Mouse (Mus musculus) CH12.LX (cell line): Measurements from ENCODE around the gene Sh2d4b. TPM values are rescaled to one million over a fixed set of nuclear protein-coding genes. Genes with fewer than 3 reads are reported as not detected.

ENCODE experiments used
- DNase-seq: peaks from one replicate; pipeline ENCODE4 v3.0.0-alpha.2; 2013; ENCODE audit errors: extremely low read depth
- H3K27ac ChIP-seq: 2 replicates; pipeline ENCODE4 v1.5.1; 2012; ENCODE audit warnings: low read depth, mild to moderate bottlenecking, control low read depth, moderate library complexity; ENCODE audit not compliant: insufficient read depth
- H3K27me3 ChIP-seq: replicated peaks from 2 replicates; pipeline ENCODE3; 2012; ENCODE audit warnings: inconsistent platforms
- H3K36me3 ChIP-seq, 2 experiments: replicated peaks in 1 of 2; 2 replicates each; pipeline versions ENCODE3 to v1.6.1; 2012; ENCODE audit warnings: inconsistent platforms in 1 of 2, low read length in 1 of 2, mild to moderate bottlenecking in 1 of 2, mixed read lengths in 1 of 2, moderate library complexity in 1 of 2; ENCODE audit not compliant: control insufficient read depth in 1 of 2, insufficient read depth in 1 of 2
- H3K4me1 ChIP-seq, 2 experiments: 2 replicates each; pipeline ENCODE4 v1.6.1; 2012; ENCODE audit warnings: inconsistent platforms in 1 of 2, moderate library complexity in 1 of 2; ENCODE audit not compliant: insufficient read depth in 2 of 2, control insufficient read depth in 1 of 2
- H3K4me2 ChIP-seq: 2 replicates; pipeline ENCODE4 v1.6.1; 2012; ENCODE audit warnings: low read depth, mild to moderate bottlenecking, control low read depth; ENCODE audit not compliant: poor library complexity, insufficient read depth, severe bottlenecking
- H3K4me3 ChIP-seq, 3 experiments: fragments of 150-350 bp in 1 of 3; sonication (generic) in 1 of 3; replicated peaks in 1 of 3; 2 replicates each; pipeline versions ENCODE3 to v1.5.1; 2011 to 2012; ENCODE audit warnings: low read depth in 2 of 3, low read length in 2 of 3, mild to moderate bottlenecking in 2 of 3, moderate library complexity in 2 of 3, control low read depth in 1 of 3, improper control_type of control experiment in 1 of 3, inconsistent platforms in 1 of 3, mixed read lengths in 1 of 3; ENCODE audit not compliant: poor library complexity in 1 of 3
- H3K79me2 ChIP-seq: replicated peaks from 2 replicates; pipeline ENCODE4 v1.6.1; 2012; ENCODE audit warnings: mild to moderate bottlenecking, moderate library complexity; ENCODE audit not compliant: control insufficient read depth, poor library complexity, insufficient read depth, severe bottlenecking; ENCODE audit errors: extremely low read depth
- H3K9ac ChIP-seq: 2 replicates; pipeline ENCODE4 v1.6.1; 2012; ENCODE audit warnings: low read depth, mild to moderate bottlenecking, control low read depth, moderate library complexity; ENCODE audit not compliant: insufficient read depth
- H3K9me3 ChIP-seq: replicated peaks from 2 replicates; pipeline ENCODE3; 2012; ENCODE audit warnings: low read length, inconsistent platforms, mixed read lengths
- BHLHE40 ChIP-seq: IDR thresholded peaks from 2 replicates; pipeline ENCODE4 v1.6.1; 2011; ENCODE audit warnings: mild to moderate bottlenecking, low read depth, low read length, improper control_type of control experiment
- CHD2 ChIP-seq: IDR thresholded peaks from 2 replicates; pipeline ENCODE4 v1.6.1; 2011; ENCODE audit warnings: low read length, improper control_type of control experiment
- E2F4 ChIP-seq: IDR thresholded peaks from 2 replicates; pipeline ENCODE4 v1.6.1; 2011; ENCODE audit warnings: low read depth, low read length, improper control_type of control experiment; ENCODE audit not compliant: insufficient replicate concordance
- ELF1 ChIP-seq: IDR thresholded peaks from 2 replicates; pipeline ENCODE4 v1.6.1; 2014; ENCODE audit warnings: low read depth, mild to moderate bottlenecking, inconsistent platforms, low read length, improper control_type of control experiment
- ETS1 ChIP-seq: conservative IDR thresholded peaks from 2 replicates; pipeline ENCODE4 v1.6.1; 2012; ENCODE audit warnings: low read depth, mild to moderate bottlenecking, inconsistent platforms, low read length, improper control_type of control experiment, moderate library complexity
- GABPA ChIP-seq: IDR thresholded peaks from 2 replicates; pipeline ENCODE4 v1.6.1; 2012; ENCODE audit warnings: low read depth, low read length, improper control_type of control experiment, inconsistent platforms; ENCODE audit not compliant: insufficient replicate concordance
- HCFC1 ChIP-seq: IDR thresholded peaks from 2 replicates; pipeline ENCODE4 v1.6.1; 2012; ENCODE audit warnings: low read depth, mild to moderate bottlenecking, inconsistent platforms, low read length, improper control_type of control experiment
- JUN ChIP-seq: IDR thresholded peaks from 2 replicates; pipeline ENCODE4 v1.6.1; 2011; ENCODE audit warnings: low read depth, mild to moderate bottlenecking, low read length, improper control_type of control experiment, moderate library complexity; ENCODE audit not compliant: insufficient read depth
- KAT2A ChIP-seq: IDR thresholded peaks from 2 replicates; pipeline ENCODE4 v1.6.1; 2012; ENCODE audit warnings: low read length, improper control_type of control experiment, inconsistent platforms; ENCODE audit not compliant: insufficient replicate concordance
- MAFK ChIP-seq: IDR thresholded peaks from 2 replicates; pipeline ENCODE4 v1.6.1; 2011; ENCODE audit warnings: low read length, improper control_type of control experiment; ENCODE audit not compliant: insufficient replicate concordance
- MAX ChIP-seq: IDR thresholded peaks from 2 replicates; pipeline ENCODE4 v1.6.1; 2011; ENCODE audit warnings: low read length, improper control_type of control experiment
- MEF2A ChIP-seq: IDR thresholded peaks from 2 replicates; pipeline ENCODE4 v1.6.1; 2014; ENCODE audit warnings: low read depth, mild to moderate bottlenecking, inconsistent platforms, low read length, improper control_type of control experiment, borderline replicate concordance
- MYC ChIP-seq: IDR thresholded peaks from 2 replicates; pipeline ENCODE4 v1.6.1; 2011; ENCODE audit warnings: low read depth, mild to moderate bottlenecking, improper control_type of control experiment, low read length
- POLR2A ChIP-seq: IDR thresholded peaks from 2 replicates; pipeline ENCODE4 v1.6.1; 2011; ENCODE audit warnings: low read depth, mild to moderate bottlenecking, improper control_type of control experiment, low read length
- POLR2AphosphoS2 ChIP-seq: IDR thresholded peaks from 2 replicates; pipeline ENCODE4 v1.6.1; 2011; ENCODE audit warnings: low read depth, low read length, improper control_type of control experiment
- SMC3 ChIP-seq: IDR thresholded peaks from 2 replicates; pipeline ENCODE4 v1.6.1; 2011; ENCODE audit warnings: low read depth, low read length, improper control_type of control experiment
- UBTF ChIP-seq: IDR thresholded peaks from 2 replicates; pipeline ENCODE4 v1.6.1; 2012; ENCODE audit warnings: low read depth, mild to moderate bottlenecking, inconsistent platforms, low read length, improper control_type of control experiment, moderate library complexity
- USF2 ChIP-seq: conservative IDR thresholded peaks from 2 replicates; pipeline ENCODE4 v1.6.1; 2011; ENCODE audit warnings: low read depth, low read length, improper control_type of control experiment
- ZC3H11A ChIP-seq: IDR thresholded peaks from 2 replicates; pipeline ENCODE4 v1.6.1; 2012; ENCODE audit warnings: low read depth, mild to moderate bottlenecking, inconsistent platforms, low read length, improper control_type of control experiment
- ZKSCAN1 ChIP-seq: IDR thresholded peaks from 2 replicates; pipeline ENCODE4 v1.6.1; 2012; ENCODE audit warnings: low read depth, inconsistent platforms, low read length, improper control_type of control experiment, borderline replicate concordance
- dilution Hi-C: fragments of 300-500 bp; cut with MboI; formaldehyde crosslinking; loops from 2 replicates; pipeline ENCODE4 v1.14.3; 2020; ENCODE audit warnings: low sequenced_read_pairs; ENCODE audit not compliant: extremely low pct_unique_long_range_greater_than_20kb, extremely low pct_ligation_motif_present
- in situ Hi-C: fragments of 300-500 bp; cut with MboI; formaldehyde crosslinking; loops from 3 replicates; pipeline ENCODE4 v1.14.3; 2019; ENCODE audit warnings: low sequenced_read_pairs, low pct_ligation_motif_present, low pct_unique_long_range_greater_than_20kb, mixed read lengths
- polyA plus RNA-seq: library from polyadenylated mRNA; unstranded; fragments of >175 nt; gene quantifications from 2 replicates; pipeline ENCODE4 v1.2.1, GENCODE M21; 2012; ENCODE audit warnings: low read depth; ENCODE audit not compliant: insufficient read length
- total RNA-seq, 2 experiments: library from RNA; depleted of rRNA; stranded (reverse); fragments of 300-350 nt in 1 of 2; fragments of >200 nt in 1 of 2; gene quantifications; 2 replicates each; pipeline ENCODE4 v1.2.3; 2012 to 2014

Gene Sh2d4b
- total and polyA plus RNA-seq, 3 experiments: 0.04 to 0.17 TPM; not detected in 1

DNA sequence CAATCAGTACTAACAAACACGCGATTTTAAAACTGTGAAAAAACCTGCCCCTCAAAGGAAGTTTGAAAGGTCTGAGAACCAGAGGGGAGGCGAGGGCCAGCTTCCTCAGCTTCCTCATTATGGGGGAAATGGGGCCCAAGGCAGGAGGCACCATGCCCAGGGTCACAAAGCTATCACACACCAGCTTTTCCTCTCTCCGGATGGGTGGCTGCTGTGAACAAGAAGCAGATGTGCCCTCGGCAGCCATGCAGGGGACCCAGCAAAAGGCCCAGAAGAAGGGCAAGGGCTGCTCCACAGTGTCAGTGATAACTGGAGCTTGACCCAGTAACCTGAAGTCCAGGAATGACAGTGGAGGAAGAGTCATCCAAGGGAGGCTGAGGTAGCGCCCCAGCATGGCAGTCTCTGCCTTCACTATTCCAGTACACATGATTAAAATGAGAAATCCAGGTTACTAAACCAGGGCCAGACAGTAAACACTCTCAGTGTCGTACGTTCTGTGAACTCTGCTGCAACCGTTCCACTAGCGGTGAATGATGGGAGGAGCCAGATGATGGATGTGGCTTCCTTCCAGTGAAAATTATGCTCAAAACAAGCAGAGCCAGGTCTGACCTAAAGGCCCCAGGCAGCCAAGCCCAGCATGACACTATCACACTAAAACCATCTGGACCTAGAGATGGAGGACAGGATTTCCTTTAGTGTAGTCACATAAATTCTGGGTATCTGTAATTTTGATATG lies 31.5 kb upstream of the Sh2d4b start:
- H3K9me3 ChIP-seq: no peaks in the 10 kb centered on the region
- no peak overlapping the region for H3K27ac ChIP-seq
- DNase-seq: peak; percentile 20
- no peak overlapping the region for H3K4me3 ChIP-seq
- no peak for TF ChIP-seq E2F4
- TF ChIP-seq ELF1: no peak
- TF ChIP-seq HCFC1: no peak
- TF ChIP-seq ETS1: no peak
- no peak for TF ChIP-seq BHLHE40
- no peak for TF ChIP-seq POLR2AphosphoS2
- TF ChIP-seq ZC3H11A: no peak
- no peak for TF ChIP-seq MAFK
- TF ChIP-seq GABPA: no peak
- TF ChIP-seq UBTF: no peak
- TF ChIP-seq SMC3: no peak
- H3K27me3 ChIP-seq: no peaks in the 10 kb centered on the region
- dilution Hi-C loops: no loop called here
- peaks cover 3 to 64% of the 10 kb centered on the region in 2 experiments; a peak in 3 of 4 replicates for H3K4me1 ChIP-seq
- peaks cover 3 to 81% of the 10 kb centered on the region in 2 experiments for H3K36me3 ChIP-seq
- H3K79me2 ChIP-seq: peaks cover 6% of the 10 kb centered on the region
- no peak overlapping the region for H3K9ac ChIP-seq
- in situ Hi-C loops: loop anchor here (5.0 kb wide), 1 partner anchor 48 kb away; no protein-coding TSS in a partner anchor
- no peak overlapping the region for H3K4me2 ChIP-seq

DNA sequence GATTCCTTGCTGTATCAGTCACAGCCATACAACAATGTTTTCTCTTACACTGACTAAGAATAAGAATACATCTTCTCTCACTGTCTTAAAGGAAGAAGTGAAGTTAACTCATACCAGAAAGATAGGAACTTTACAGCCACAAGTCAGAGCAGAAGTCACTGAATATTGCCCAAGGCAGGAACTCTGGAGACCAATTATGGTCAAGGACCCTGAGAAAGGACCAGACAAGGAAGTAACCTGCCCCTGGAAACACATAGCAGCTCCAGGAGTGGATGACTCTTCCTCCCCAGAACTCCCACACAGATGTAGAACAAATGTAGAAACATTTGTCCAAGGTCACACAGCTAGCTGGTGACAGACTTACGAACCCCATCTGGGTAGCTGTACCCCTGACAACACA lies 28.2 kb upstream of the Sh2d4b start:
- no peak overlapping the region for H3K9ac ChIP-seq
- no peaks in the 10 kb centered on the region for H3K9me3 ChIP-seq
- H3K36me3 ChIP-seq: peaks cover 9 to 81% of the 10 kb centered on the region in 2 experiments
- no peak overlapping the region for H3K4me2 ChIP-seq
- H3K27ac ChIP-seq: no peak overlapping the region
- H3K4me3 ChIP-seq: no peak overlapping the region
- no peaks in the 10 kb centered on the region for H3K27me3 ChIP-seq
- no peak for DNase-seq
- in situ Hi-C loops (loop anchor here (5.0 kb wide), 1 partner anchor 51 kb away; no protein-coding TSS in a partner anchor), dilution Hi-C loops (no loop called here)
- peaks cover 5% of the 10 kb centered on the region for H3K79me2 ChIP-seq
- peaks cover 3 to 50% of the 10 kb centered on the region in 2 experiments; a peak in 3 of 4 replicates for H3K4me1 ChIP-seq
- TF ChIP-seq ZKSCAN1 (no peak), CHD2 (no peak), JUN (no peak), MYC (no peak), GABPA (no peak), USF2 (no peak), MAX (no peak), KAT2A (no peak), MEF2A (no peak), POLR2A (no peak), ELF1 (no peak)
